In genomic region chr11:120549986-120550809, GRCm38 (mm10) we compare ENCODE assay signal across 8 mouse cellular contexts. TPM values are rescaled to one million over a fixed set of nuclear protein-coding genes. Genes with fewer than 3 reads are reported as not detected.
DNase-seq lines count a peak whose midpoint lies in the region; ATAC-seq and TF ChIP-seq lines count a peak whose summit lies in the region.

No protein-coding gene starts in this region.

- H3K36me3 ChIP-seq in heart, embryonic 12.5 days, result peaks cover 6% of the 10 kb centered on the region; the same call in 1 of the 2 replicates
- H3K36me3 ChIP-seq in ES-E14 (ENCODE audit: control insufficient read depth, insufficient read depth, low read length, poor library complexity, severe bottlenecking), result no peaks in the 10 kb centered on the region; the same call in 1 of the 2 replicates
- peaks cover 6% of the 10 kb centered on the region; the same call in 1 of the 2 replicates for H3K36me3 ChIP-seq in forebrain, postnatal 0 days (ENCODE audit: insufficient read depth)
- H3K36me3 ChIP-seq in liver, embryonic 16.5 days (ENCODE audit: control insufficient read depth, insufficient read depth), result no peaks in the 10 kb centered on the region

- peak overlapping the region; percentile 91 for H3K4me2 ChIP-seq in heart, embryonic 12.5 days
- peak overlapping the region; percentile 84 for H3K4me2 ChIP-seq in forebrain, postnatal 0 days (ENCODE audit: low read depth)
- H3K4me2 ChIP-seq in liver, embryonic 16.5 days (ENCODE audit: low read depth, low read length), result peak overlapping the region; percentile 93

- H3K27ac ChIP-seq in heart, embryonic 12.5 days (ENCODE audit: poor library complexity, severe bottlenecking), result peak overlapping the region; percentile 97
- H3K27ac ChIP-seq in ES-E14 (ENCODE audit: insufficient read depth, low read depth, low read length, poor library complexity, severe bottlenecking), result no peak overlapping the region
- H3K27ac ChIP-seq in forebrain, postnatal 0 days (ENCODE audit: low read depth, low read length), result peak overlapping the region; percentile 81
- H3K27ac ChIP-seq in liver, embryonic 16.5 days (ENCODE audit: low read length), result peak overlapping the region; percentile 94

- no peak for DNase-seq in heart, postnatal 4 days
- no peak for DNase-seq in ES-E14 (ENCODE audit: low read depth, low spot score)
- no peak for DNase-seq in forebrain, postnatal 0 days
- no peak for DNase-seq in B cell, adult 2 months
- no peak for DNase-seq in left cerebral cortex, adult 9 months (ENCODE audit: low spot score in 2 of 2)
- no peak for DNase-seq in urinary bladder, postnatal 25 days (ENCODE audit: low spot score)

- in situ Hi-C loops in ES-E14 (cut with MboI; ENCODE audit: low sequenced_read_pairs in 2 of 2, unreplicated experiment in 2 of 2), result no loop called here

- H3K9me3 ChIP-seq in heart, embryonic 12.5 days (replicated peaks), result no peaks in the 10 kb centered on the region
- H3K9me3 ChIP-seq in ES-E14 (ENCODE audit: control insufficient read depth, insufficient read depth, low read depth, low read length), result no peaks in the 10 kb centered on the region
- no peaks in the 10 kb centered on the region for H3K9me3 ChIP-seq in forebrain, postnatal 0 days (ENCODE audit: low read length)
- H3K9me3 ChIP-seq in liver, embryonic 16.5 days (replicated peaks; ENCODE audit: control insufficient read depth, low read length), result no peaks in the 10 kb centered on the region

- WGBS in heart, embryonic 12.5 days, result 70% methylated on average over 11 of the region's 11 CpGs
- WGBS in forebrain, postnatal 0 days, result 74% methylated on average over 11 of the region's 11 CpGs
- 63% methylated on average over 11 of the region's 11 CpGs for WGBS in liver, embryonic 16.5 days (ENCODE audit: insufficient replicate concordance)

- ATAC-seq in heart, embryonic 12.5 days (ENCODE audit: insufficient number of reproducible peaks, low FRiP score), result peak; percentile 30; the same call in 1 of the 2 replicates
- ATAC-seq in forebrain, postnatal 0 days, result peak; percentile 18; the same call in 1 of the 2 replicates
- ATAC-seq in liver, embryonic 16.5 days (ENCODE audit: low read depth), result no peak

- no peaks in the 10 kb centered on the region for H3K27me3 ChIP-seq in heart, embryonic 12.5 days (replicated peaks)
- no peaks in the 10 kb centered on the region for H3K27me3 ChIP-seq in forebrain, postnatal 0 days (ENCODE audit: insufficient read depth, low read length)
- no peaks in the 10 kb centered on the region for H3K27me3 ChIP-seq in liver, embryonic 16.5 days (ENCODE audit: control insufficient read depth, insufficient read depth, low read depth, low read length)

- peak overlapping the region; percentile 95 for H3K4me3 ChIP-seq in heart, embryonic 12.5 days
- peak overlapping the region; percentile 74 to 76 for H3K4me3 ChIP-seq in ES-E14 (ENCODE audit: insufficient read depth in 1 of 2, low read depth in 1 of 2, low read length in 2 of 2, poor library complexity in 1 of 2, severe bottlenecking in 1 of 2)
- peak overlapping the region; percentile 91 for H3K4me3 ChIP-seq in forebrain, postnatal 0 days (ENCODE audit: low read depth, low read length)
- H3K4me3 ChIP-seq in liver, embryonic 16.5 days (ENCODE audit: low read depth, low read length), result peak overlapping the region; percentile 78

- peaks cover 35% of the 10 kb centered on the region for H3K4me1 ChIP-seq in heart, embryonic 12.5 days (replicated peaks)
- peaks cover 0 to 9% of the 10 kb centered on the region in 2 experiments; a peak in 3 of 4 replicates for H3K4me1 ChIP-seq in ES-E14 (ENCODE audit: control insufficient read depth in 2 of 2, insufficient read depth in 2 of 2, low read length in 2 of 2, poor library complexity in 1 of 2)
- peaks cover 13% of the 10 kb centered on the region for H3K4me1 ChIP-seq in forebrain, postnatal 0 days (ENCODE audit: insufficient read depth)
- peaks cover 27% of the 10 kb centered on the region for H3K4me1 ChIP-seq in liver, embryonic 16.5 days (ENCODE audit: control insufficient read depth, low read depth, low read length)

- no peak for TF ChIP-seq CTCF in forebrain, postnatal 0 days (IDR thresholded peaks at IDR 0.05; ENCODE audit: low read depth)

- peak overlapping the region; percentile 98 for H3K9ac ChIP-seq in heart, embryonic 12.5 days
- H3K9ac ChIP-seq in ES-E14 (ENCODE audit: insufficient read depth, low read depth, low read length, poor library complexity, severe bottlenecking), result peak overlapping the region; percentile 80
- H3K9ac ChIP-seq in forebrain, postnatal 0 days, result peak overlapping the region; percentile 90
- H3K9ac ChIP-seq in liver, embryonic 16.5 days (ENCODE audit: low read depth, low read length), result peak overlapping the region; percentile 93

TF ChIP-seq in ES-E14, 5 proteins besides CTCF, POLR2A, EP300 and RAD21:
- TF ChIP-seq ZNF384 (IDR thresholded peaks at IDR 0.05; ENCODE audit: low read depth, low read length), result no peak
- TF ChIP-seq HCFC1 (IDR thresholded peaks at IDR 0.05; ENCODE audit: borderline replicate concordance, insufficient read depth, low read length), result no peak
- no peak for TF ChIP-seq MAFK (IDR thresholded peaks at IDR 0.05; ENCODE audit: insufficient read depth, low read depth, low read length)
- TF ChIP-seq CHD2 (IDR thresholded peaks at IDR 0.05; ENCODE audit: low read depth, low read length), result no peak
- TF ChIP-seq ZC3H11A (IDR thresholded peaks at IDR 0.05; ENCODE audit: borderline replicate concordance, low read depth, low read length), result no peak

RNA-seq across cellular contexts. Expression of gene Mcrip1, which starts 0.7 kb away (rescaled TPM):
- polyA plus RNA-seq in heart, embryonic 12.5 days (2016; fragmentation: Nextera tagmentation; extraction: Ambion mirVana), result 126 and 130 TPM in 2 replicates
- total RNA-seq in heart, postnatal 4 days (2021), result 10 to 100 TPM; 76.5 to 82.6 TPM
- 18.9 and 20.2 TPM in 2 replicates for total RNA-seq in ES-E14 (2012; rRNA removed)
- 103 and 105 TPM in 2 replicates for total RNA-seq in forebrain, postnatal 0 days (2014; rRNA removed)
- 261 and 275 TPM in 2 replicates for polyA plus RNA-seq in forebrain, postnatal 0 days (2015; fragmentation: Nextera tagmentation; extraction: Ambion mirVana)
- 38.5 and 39.1 TPM in 2 replicates for polyA plus RNA-seq in liver, embryonic 16.5 days (2015; fragmentation: Nextera tagmentation; extraction: Ambion mirVana)

RNA-seq across cellular contexts. Expression of gene Ppp1r27, which starts 0.7 kb away (rescaled TPM):
- polyA plus RNA-seq in heart, embryonic 12.5 days (2016; fragmentation: Nextera tagmentation; extraction: Ambion mirVana), result not detected in 2 replicates
- total RNA-seq in heart, postnatal 4 days (2021), result under 1 TPM in 1 of 2 experiments, not detected in 1; 0.83 TPM
- total RNA-seq in ES-E14 (2012; rRNA removed), result not detected in 2 replicates
- not detected in 2 replicates for total RNA-seq in forebrain, postnatal 0 days (2014; rRNA removed)
- not detected in 2 replicates for polyA plus RNA-seq in forebrain, postnatal 0 days (2015; fragmentation: Nextera tagmentation; extraction: Ambion mirVana)
- 0.20 and 1.2 TPM in 2 replicates for polyA plus RNA-seq in liver, embryonic 16.5 days (2015; fragmentation: Nextera tagmentation; extraction: Ambion mirVana)

RNA-seq across cellular contexts. Expression of gene Gcgr, which starts 19.7 kb away (rescaled TPM):
- 1.2 and 1.4 TPM in 2 replicates for polyA plus RNA-seq in heart, embryonic 12.5 days (2016; fragmentation: Nextera tagmentation; extraction: Ambion mirVana)
- total RNA-seq in heart, postnatal 4 days (2021), result 1 to 10 TPM; 1.7 to 1.8 TPM
- 0.40 and 0.53 TPM in 2 replicates for total RNA-seq in ES-E14 (2012; rRNA removed)
- not detected in 2 replicates for total RNA-seq in forebrain, postnatal 0 days (2014; rRNA removed)
- 0.09 and 0.22 TPM in 2 replicates for polyA plus RNA-seq in forebrain, postnatal 0 days (2015; fragmentation: Nextera tagmentation; extraction: Ambion mirVana)
- polyA plus RNA-seq in liver, embryonic 16.5 days (2015; fragmentation: Nextera tagmentation; extraction: Ambion mirVana), result 18.7 and 20.7 TPM in 2 replicates

RNA-seq across cellular contexts. Expression of gene P4hb, which starts 22.9 kb away (rescaled TPM):
- polyA plus RNA-seq in heart, embryonic 12.5 days (2016; fragmentation: Nextera tagmentation; extraction: Ambion mirVana), result 478 and 480 TPM in 2 replicates
- 100 to 1,000 TPM; 353 to 365 TPM for total RNA-seq in heart, postnatal 4 days (2021)
- 904 and 977 TPM in 2 replicates for total RNA-seq in ES-E14 (2012; rRNA removed)
- total RNA-seq in forebrain, postnatal 0 days (2014; rRNA removed), result 162 and 174 TPM in 2 replicates
- 208 and 218 TPM in 2 replicates for polyA plus RNA-seq in forebrain, postnatal 0 days (2015; fragmentation: Nextera tagmentation; extraction: Ambion mirVana)
- polyA plus RNA-seq in liver, embryonic 16.5 days (2015; fragmentation: Nextera tagmentation; extraction: Ambion mirVana), result 793 and 897 TPM in 2 replicates

RNA-seq across cellular contexts. Expression of gene Arhgdia, which starts 31.2 kb away (rescaled TPM):
- polyA plus RNA-seq in heart, embryonic 12.5 days (2016; fragmentation: Nextera tagmentation; extraction: Ambion mirVana), result 422 and 442 TPM in 2 replicates
- total RNA-seq in heart, postnatal 4 days (2021), result 100 to 1,000 TPM; 296 to 308 TPM
- total RNA-seq in ES-E14 (2012; rRNA removed), result 161 and 253 TPM in 2 replicates
- total RNA-seq in forebrain, postnatal 0 days (2014; rRNA removed), result 214 and 237 TPM in 2 replicates
- polyA plus RNA-seq in forebrain, postnatal 0 days (2015; fragmentation: Nextera tagmentation; extraction: Ambion mirVana), result 416 and 435 TPM in 2 replicates
- polyA plus RNA-seq in liver, embryonic 16.5 days (2015; fragmentation: Nextera tagmentation; extraction: Ambion mirVana), result 201 and 205 TPM in 2 replicates
